16 mouse cellular contexts compared by ENCODE assay signal in genomic region chr11:120122126-120122525, GRCm38 (mm10). TPM values are rescaled to one million over a fixed set of nuclear protein-coding genes. Genes with fewer than 3 reads are reported as not detected.
DNase-seq lines count a peak whose midpoint lies in the region; ATAC-seq lines count a peak whose summit lies in the region.
"Had no signal": no experiment of that assay in that cellular context is flagged by ENCODE, and none has a peak within 500 bp of the region (broad histone marks: within the 10 kb centered on the region; RNA-seq: fewer than 3 reads in every experiment).

No protein-coding gene starts in this region.

- peaks cover 43% of the 10 kb centered on the region for H3K36me3 ChIP-seq in forebrain, embryonic 14.5 days (ENCODE audit: control insufficient read depth, insufficient read depth, low read length)
- H3K36me3 ChIP-seq in forebrain, embryonic 16.5 days (ENCODE audit: control insufficient read depth, insufficient read depth): no peaks in the 10 kb centered on the region; the same call in 1 of the 2 replicates

- no peak for ATAC-seq in forebrain, embryonic 14.5 days
- no peak for ATAC-seq in forebrain, embryonic 16.5 days
- ATAC-seq: intestine, postnatal 0 days had no signal

- no peaks in the 10 kb centered on the region for H3K27me3 ChIP-seq in forebrain, embryonic 14.5 days (replicated peaks; ENCODE audit: control insufficient read depth, insufficient read depth, low read length)
- no peaks in the 10 kb centered on the region for H3K27me3 ChIP-seq in forebrain, embryonic 16.5 days (replicated peaks; ENCODE audit: control insufficient read depth, insufficient read depth, low read length)
- H3K27me3 ChIP-seq: lung, embryonic 15.5 days; stomach, embryonic 15.5 days had no signal

- H3K9me3 ChIP-seq in forebrain, embryonic 14.5 days (replicated peaks; ENCODE audit: control insufficient read depth, low read length): no peaks in the 10 kb centered on the region
- H3K9me3 ChIP-seq in forebrain, embryonic 16.5 days (ENCODE audit: control insufficient read depth, low read length): no peaks in the 10 kb centered on the region
- H3K9me3 ChIP-seq: lung, embryonic 15.5 days; midbrain, embryonic 10.5 days; stomach, embryonic 15.5 days had no signal

- H3K4me2 ChIP-seq in forebrain, embryonic 14.5 days (ENCODE audit: low read length): no peak overlapping the region
- H3K4me2 ChIP-seq in forebrain, embryonic 16.5 days (ENCODE audit: low read length): no peak overlapping the region
- H3K4me2 ChIP-seq: lung, embryonic 15.5 days; stomach, embryonic 15.5 days had no signal

- no peak overlapping the region for H3K9ac ChIP-seq in forebrain, embryonic 14.5 days (ENCODE audit: low read length)
- H3K9ac ChIP-seq in forebrain, embryonic 16.5 days (replicated peaks; ENCODE audit: low read depth, low read length): no peak overlapping the region
- H3K9ac ChIP-seq: lung, embryonic 15.5 days; stomach, embryonic 15.5 days had no signal

- no peak overlapping the region for H3K27ac ChIP-seq in forebrain, embryonic 14.5 days (ENCODE audit: low read depth, low read length)
- H3K27ac ChIP-seq in forebrain, embryonic 16.5 days (ENCODE audit: low read length): no peak overlapping the region
- H3K27ac ChIP-seq: heart, adult 2 months; lung, embryonic 15.5 days; midbrain, embryonic 10.5 days; stomach, embryonic 15.5 days had no signal

- 83% methylated on average over 12 of the region's 12 CpGs for WGBS in forebrain, embryonic 14.5 days
- 78% methylated on average over 12 of the region's 12 CpGs for WGBS in forebrain, embryonic 16.5 days

- H3K4me3 ChIP-seq in forebrain, embryonic 14.5 days (ENCODE audit: low read depth, low read length): no peak overlapping the region
- no peak overlapping the region for H3K4me3 ChIP-seq in forebrain, embryonic 16.5 days (replicated peaks; ENCODE audit: low read length)
- H3K4me3 ChIP-seq: heart, adult 2 months; lung, embryonic 15.5 days; midbrain, embryonic 10.5 days; stomach, embryonic 15.5 days had no signal

- DNase-seq in forebrain, embryonic 14.5 days (ENCODE audit: low spot score): peak; percentile 41
- peak; percentile 64 for DNase-seq in left cerebral cortex, postnatal 4 days
- no peak for DNase-seq in left cerebral cortex, postnatal 36 days (ENCODE audit: low spot score in 2 of 2)
- peak; percentile 64 for DNase-seq in adrenal gland, postnatal 14 days
- DNase-seq in skeletal muscle tissue, adult 2 months (ENCODE audit: low read depth, low spot score): peak; percentile 70
- DNase-seq in frontal cortex, adult 2 months (ENCODE audit: extremely low spot score in 1 of 2, low spot score in 1 of 2): no peak
- DNase-seq: heart, adult 2 months; heart, postnatal 36 days; kidney, postnatal 36 days; liver; thymus, postnatal 36 days had no signal

- intact Hi-C loops in left cerebral cortex, postnatal 4 days (cut with DNase I): no loop called here
- intact Hi-C loops in left cerebral cortex, postnatal 36 days (cut with DNase I): no loop called here

- H3K4me1 ChIP-seq in forebrain, embryonic 14.5 days (ENCODE audit: control insufficient read depth, insufficient read depth, low read length): peaks cover 6% of the 10 kb centered on the region; the same call in 1 of the 2 replicates
- peaks cover 6% of the 10 kb centered on the region for H3K4me1 ChIP-seq in forebrain, embryonic 16.5 days (replicated peaks; ENCODE audit: control insufficient read depth, insufficient read depth, low read length)
- H3K4me1 ChIP-seq: lung, embryonic 15.5 days; midbrain, embryonic 10.5 days; stomach, embryonic 15.5 days had no signal

RNA-seq across cellular contexts. Expression of gene Ndufaf8, which starts 23.4 kb away (rescaled TPM):
- 59.8 and 84.8 TPM in 2 replicates for polyA plus RNA-seq in forebrain, embryonic 14.5 days (2014; fragmentation: Nextera tagmentation; extraction: Ambion mirVana)
- polyA plus RNA-seq in forebrain, embryonic 16.5 days (2015; fragmentation: Nextera tagmentation; extraction: Ambion mirVana): 49.4 and 53.3 TPM in 2 replicates
- 10 to 100 TPM; 27.9 to 29.6 TPM for total RNA-seq in left cerebral cortex, postnatal 4 days (2021)
- total RNA-seq in left cerebral cortex, postnatal 36 days (2021): 10 to 100 TPM; 33.3 to 49.5 TPM
- total RNA-seq in adrenal gland, postnatal 14 days (2021): 50.0 and 55.2 TPM in 2 replicates
- polyA plus RNA-seq in frontal cortex, adult 2 months (2012; rRNA removed): 42.3 and 46.2 TPM in 2 replicates

RNA-seq across cellular contexts. Expression of gene Tepsin, which starts 23.6 kb away (rescaled TPM):
- polyA plus RNA-seq in forebrain, embryonic 14.5 days (2014; fragmentation: Nextera tagmentation; extraction: Ambion mirVana): 12.4 and 14.6 TPM in 2 replicates
- polyA plus RNA-seq in forebrain, embryonic 16.5 days (2015; fragmentation: Nextera tagmentation; extraction: Ambion mirVana): 16.6 and 21.7 TPM in 2 replicates
- 10 to 100 TPM; 18.9 to 19.5 TPM for total RNA-seq in left cerebral cortex, postnatal 4 days (2021)
- total RNA-seq in left cerebral cortex, postnatal 36 days (2021): 10 to 100 TPM; 14.3 to 16.6 TPM
- 10.7 and 13.7 TPM in 2 replicates for total RNA-seq in adrenal gland, postnatal 14 days (2021)
- 31.1 and 35.6 TPM in 2 replicates for polyA plus RNA-seq in frontal cortex, adult 2 months (2012; rRNA removed)

RNA-seq across cellular contexts. Expression of gene Slc38a10, which starts 29.0 kb away (rescaled TPM):
- 53.6 and 72.5 TPM in 2 replicates for polyA plus RNA-seq in forebrain, embryonic 14.5 days (2014; fragmentation: Nextera tagmentation; extraction: Ambion mirVana)
- 106 and 110 TPM in 2 replicates for polyA plus RNA-seq in forebrain, embryonic 16.5 days (2015; fragmentation: Nextera tagmentation; extraction: Ambion mirVana)
- 100 to 1,000 TPM; 113 to 119 TPM for total RNA-seq in left cerebral cortex, postnatal 4 days (2021)
- 10 to 100 TPM; 80.8 to 86.4 TPM for total RNA-seq in left cerebral cortex, postnatal 36 days (2021)
- 105 and 115 TPM in 2 replicates for total RNA-seq in adrenal gland, postnatal 14 days (2021)
- polyA plus RNA-seq in frontal cortex, adult 2 months (2012; rRNA removed): 62.5 and 62.6 TPM in 2 replicates

RNA-seq across cellular contexts. Expression of gene Cep131, which starts 35.5 kb away (rescaled TPM):
- polyA plus RNA-seq in forebrain, embryonic 14.5 days (2014; fragmentation: Nextera tagmentation; extraction: Ambion mirVana): 21.7 and 27.2 TPM in 2 replicates
- polyA plus RNA-seq in forebrain, embryonic 16.5 days (2015; fragmentation: Nextera tagmentation; extraction: Ambion mirVana): 32.9 and 33.8 TPM in 2 replicates
- total RNA-seq in left cerebral cortex, postnatal 4 days (2021): 10 to 100 TPM; 49.8 to 53.8 TPM
- 10 to 100 TPM; 32.8 to 34.7 TPM for total RNA-seq in left cerebral cortex, postnatal 36 days (2021)
- 67.4 and 80.7 TPM in 2 replicates for total RNA-seq in adrenal gland, postnatal 14 days (2021)
- polyA plus RNA-seq in frontal cortex, adult 2 months (2012; rRNA removed): 38.8 and 43.4 TPM in 2 replicates

Comparison
In these comparisons a context has a peak if more than half of its experiments do, and no peak if none do; other contexts are left out.
1. DNase-seq: peak in forebrain, embryonic 14.5 days (single experiment), left cerebral cortex, postnatal 4 days (single experiment), adrenal gland, postnatal 14 days (single experiment) and skeletal muscle tissue, adult 2 months (single experiment); none in left cerebral cortex, postnatal 36 days (0 of 2) and frontal cortex, adult 2 months (0 of 2).